Mouse (Mus musculus): Measurements from ENCODE around the gene Picalm. TPM values are rescaled to one million over a fixed set of nuclear protein-coding genes. Genes with fewer than 3 reads are reported as not detected.

Picalm gene
- 38.8 and 40.7 TPM in 2 replicates for polyA plus RNA-seq (2016; fragmentation: Nextera tagmentation; extraction: Ambion mirVana)

DNA sequence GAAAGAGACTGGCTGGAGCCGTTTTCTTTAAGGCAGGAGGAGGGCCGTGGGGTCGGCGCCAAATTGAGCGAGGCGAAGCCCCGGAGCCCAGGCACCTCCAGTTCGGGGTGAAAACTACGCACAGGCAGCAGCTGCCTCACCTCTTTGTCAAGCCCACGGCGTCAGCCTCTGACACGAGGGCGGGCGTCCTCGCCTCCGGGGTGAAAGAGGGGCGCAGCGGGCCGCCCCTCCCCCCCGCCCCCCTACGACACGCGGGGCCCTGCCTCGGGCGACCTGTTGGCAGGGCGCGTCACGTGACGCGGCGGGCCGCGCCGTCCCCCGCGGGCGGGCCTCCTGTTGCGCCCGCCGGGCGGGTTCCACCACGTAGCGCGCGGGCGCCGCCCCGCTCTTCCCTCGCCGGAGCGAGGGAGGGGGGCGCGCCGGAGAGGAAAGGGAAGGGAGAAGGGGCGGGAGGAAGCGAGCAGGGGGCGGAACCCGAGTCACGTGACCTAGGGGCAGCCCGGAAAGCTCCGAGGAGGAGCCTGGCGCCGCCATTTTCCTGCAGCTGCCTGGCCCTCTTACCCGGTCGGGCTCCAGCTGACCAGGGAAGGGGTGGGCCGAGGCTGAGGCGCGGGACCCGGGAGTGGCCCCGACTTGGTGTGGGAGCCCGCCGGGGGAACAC, at the start of gene Picalm:
Gene Picalm (plus strand): TSS at position 482 of the 661 bp plus-strand sequence.
- Histone ChIP-seq H3K36me3 (no peaks in the 10 kb centered on the region), H3K9ac (peak within 1 kb of the TSS; percentile 99), H3K9me3 (replicated peaks) (no peaks in the 10 kb centered on the region), H3K27me3 (replicated peaks) (no peaks in the 10 kb centered on the region), H3K4me3 (peak within 1 kb of the TSS; percentile 96), H3K4me2 (peak within 1 kb of the TSS; percentile 69), H3K27ac (ENCODE audit: poor library complexity, severe bottlenecking) (peak within 1 kb of the TSS; percentile 99), H3K4me1 (replicated peaks) (peaks cover 12% of the 10 kb centered on the region)
- ATAC-seq (ENCODE audit: insufficient number of reproducible peaks, low FRiP score), result peak; percentile 96
- WGBS, result under 1% methylated on average over 58 of the region's 72 CpGs

- Histone ChIP-seq H3K9ac (no peak overlapping the region), H3K4me3 (no peak overlapping the region), H3K27me3 (replicated peaks) (no peaks in the 10 kb centered on the region), H3K9me3 (replicated peaks) (no peaks in the 10 kb centered on the region), H3K36me3 (no peaks in the 10 kb centered on the region), H3K4me1 (replicated peaks) (peaks cover 30% of the 10 kb centered on the region), H3K27ac (ENCODE audit: poor library complexity, severe bottlenecking) (no peak overlapping the region), H3K4me2 (no peak overlapping the region)
- ATAC-seq (ENCODE audit: insufficient number of reproducible peaks, low FRiP score), result no peak
- 52% methylated on average over 7 of the region's 7 CpGs for WGBS
Measured at GRCm38 (mm10) chr7:90083799-90084198, 46.2 kb upstream of the Picalm start.

- no peak overlapping the region for H3K9ac ChIP-seq
- peaks cover 30% of the 10 kb centered on the region for H3K4me1 ChIP-seq (replicated peaks)
- H3K27ac ChIP-seq (ENCODE audit: poor library complexity, severe bottlenecking), result no peak overlapping the region
- H3K36me3 ChIP-seq, result no peaks in the 10 kb centered on the region
- H3K4me3 ChIP-seq, result no peak overlapping the region
- no peak for ATAC-seq (ENCODE audit: insufficient number of reproducible peaks, low FRiP score)
- H3K9me3 ChIP-seq (replicated peaks), result no peaks in the 10 kb centered on the region
- no peaks in the 10 kb centered on the region for H3K27me3 ChIP-seq (replicated peaks)
- H3K4me2 ChIP-seq, result no peak overlapping the region
Measured at GRCm38 (mm10) chr7:90084531-90084930, 45.5 kb upstream of the Picalm start.

DNA sequence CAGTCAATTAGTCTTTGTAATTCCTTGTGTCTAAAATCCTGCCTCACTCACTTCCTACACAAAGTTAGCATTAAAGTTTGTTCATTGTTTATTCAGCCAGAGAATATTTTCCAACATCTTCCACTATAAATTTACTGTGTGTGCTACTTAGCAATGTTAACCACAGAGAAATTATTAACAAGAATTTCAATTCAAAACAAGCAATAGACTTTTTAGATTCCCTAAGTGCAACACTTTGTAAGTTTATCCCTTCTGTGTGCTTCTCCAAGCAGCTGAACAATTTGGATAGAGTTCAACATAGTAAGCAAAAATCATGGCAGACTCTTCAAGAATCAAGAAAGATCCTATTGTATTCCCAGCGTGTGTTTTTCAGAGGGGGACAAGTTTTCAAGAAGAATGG, 44.3 kb upstream of the Picalm start:
- no peaks in the 10 kb centered on the region for H3K27me3 ChIP-seq (replicated peaks)
- ATAC-seq (ENCODE audit: insufficient number of reproducible peaks, low FRiP score), result no peak
- no peaks in the 10 kb centered on the region for H3K9me3 ChIP-seq (replicated peaks)
- H3K4me1 ChIP-seq (replicated peaks), result peaks cover 21% of the 10 kb centered on the region
- H3K27ac ChIP-seq (ENCODE audit: poor library complexity, severe bottlenecking), result no peak overlapping the region
- no peak overlapping the region for H3K9ac ChIP-seq
- no peaks in the 10 kb centered on the region for H3K36me3 ChIP-seq
- H3K4me2 ChIP-seq, result no peak overlapping the region
- 32% methylated on average over 1 of the region's 1 CpGs for WGBS
- H3K4me3 ChIP-seq, result no peak overlapping the region

GRCm38 (mm10) chr7:90086821-90087220, 43.2 kb upstream of the Picalm start:
- no peaks in the 10 kb centered on the region for H3K9me3 ChIP-seq (replicated peaks)
- no peak overlapping the region for H3K4me2 ChIP-seq
- no peak overlapping the region for H3K9ac ChIP-seq
- no peaks in the 10 kb centered on the region for H3K27me3 ChIP-seq (replicated peaks)
- H3K4me3 ChIP-seq, result no peak overlapping the region
- H3K27ac ChIP-seq (ENCODE audit: poor library complexity, severe bottlenecking), result no peak overlapping the region
- no peaks in the 10 kb centered on the region for H3K36me3 ChIP-seq
- ATAC-seq (ENCODE audit: insufficient number of reproducible peaks, low FRiP score), result no peak
- 0 out of 2 replicates have a peak, but pooled peaks cover 12% of the 10 kb centered on the region for H3K4me1 ChIP-seq (replicated peaks)

DNA sequence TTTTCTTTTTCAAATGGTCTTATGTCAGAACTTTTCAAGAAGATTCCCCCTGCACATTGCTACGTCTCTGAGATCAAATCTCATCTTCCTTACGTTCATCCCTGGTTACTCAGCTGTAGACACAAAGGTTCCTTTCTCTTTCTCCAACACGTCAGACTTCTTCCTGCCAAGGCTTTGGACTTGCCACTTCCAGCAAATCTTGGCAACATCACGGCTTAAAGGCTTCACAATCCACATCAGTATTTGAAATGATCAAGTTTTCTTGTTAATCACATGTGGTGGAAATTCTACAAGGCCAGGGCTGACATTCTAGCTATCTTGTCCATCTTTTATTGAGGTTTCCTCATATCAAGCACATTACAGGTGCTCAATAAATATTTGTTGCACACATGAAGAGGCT, 39.0 kb upstream of the Picalm start:
- no peak overlapping the region for H3K27ac ChIP-seq (ENCODE audit: poor library complexity, severe bottlenecking)
- H3K4me2 ChIP-seq, result no peak overlapping the region
- peaks cover 4% of the 10 kb centered on the region for H3K9me3 ChIP-seq (replicated peaks)
- no peak overlapping the region for H3K4me3 ChIP-seq
- no peaks in the 10 kb centered on the region for H3K36me3 ChIP-seq
- 0 out of 2 replicates have a peak, but pooled peaks cover 2% of the 10 kb centered on the region for H3K4me1 ChIP-seq (replicated peaks)
- ATAC-seq (ENCODE audit: insufficient number of reproducible peaks, low FRiP score), result no peak
- 65% methylated on average over 4 of the region's 4 CpGs for WGBS
- no peaks in the 10 kb centered on the region for H3K27me3 ChIP-seq (replicated peaks)
- no peak overlapping the region for H3K9ac ChIP-seq

DNA sequence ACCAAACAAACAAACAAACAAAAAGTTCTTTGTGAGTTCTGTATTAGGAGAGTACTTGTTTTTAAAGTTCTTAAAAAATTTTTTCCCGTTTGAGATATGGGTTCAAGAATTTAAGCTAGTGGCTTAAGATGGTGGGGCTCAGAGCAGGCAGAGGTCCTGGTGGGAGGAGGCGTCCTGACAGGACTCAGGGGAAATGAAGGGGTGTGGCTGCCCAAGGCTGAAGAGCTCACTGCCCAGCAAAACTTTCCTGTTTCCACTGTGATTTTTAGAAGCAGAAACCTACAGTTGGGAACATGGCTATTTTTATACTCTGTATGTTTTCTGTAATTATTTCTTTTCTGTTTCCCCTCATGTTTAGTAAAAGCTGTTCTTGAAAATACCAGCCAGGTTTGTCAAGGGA, 38.3 kb upstream of the Picalm start:
- Histone ChIP-seq H3K4me3 (no peak overlapping the region), H3K9ac (no peak overlapping the region), H3K36me3 (no peaks in the 10 kb centered on the region), H3K27ac (ENCODE audit: poor library complexity, severe bottlenecking) (no peak overlapping the region), H3K27me3 (replicated peaks) (no peaks in the 10 kb centered on the region), H3K4me1 (replicated peaks) (no peaks in the 10 kb centered on the region), H3K9me3 (replicated peaks) (peaks cover 4% of the 10 kb centered on the region), H3K4me2 (no peak overlapping the region)
- ATAC-seq (ENCODE audit: insufficient number of reproducible peaks, low FRiP score), result no peak
- 27% methylated on average over 2 of the region's 2 CpGs for WGBS

GRCm38 (mm10) chr7:90092452-90093450, 37.3 kb upstream of the Picalm start:
- H3K27me3 ChIP-seq (replicated peaks), result no peaks in the 10 kb centered on the region
- no peaks in the 10 kb centered on the region for H3K4me1 ChIP-seq (replicated peaks)
- no peak overlapping the region for H3K27ac ChIP-seq (ENCODE audit: poor library complexity, severe bottlenecking)
- no peak for ATAC-seq (ENCODE audit: insufficient number of reproducible peaks, low FRiP score)
- H3K9ac ChIP-seq, result no peak overlapping the region
- H3K9me3 ChIP-seq (replicated peaks), result peaks cover 4% of the 10 kb centered on the region
- H3K4me3 ChIP-seq, result no peak overlapping the region
- H3K4me2 ChIP-seq, result no peak overlapping the region
- 81% methylated on average over 8 of the region's 8 CpGs for WGBS
- no peaks in the 10 kb centered on the region for H3K36me3 ChIP-seq

DNA sequence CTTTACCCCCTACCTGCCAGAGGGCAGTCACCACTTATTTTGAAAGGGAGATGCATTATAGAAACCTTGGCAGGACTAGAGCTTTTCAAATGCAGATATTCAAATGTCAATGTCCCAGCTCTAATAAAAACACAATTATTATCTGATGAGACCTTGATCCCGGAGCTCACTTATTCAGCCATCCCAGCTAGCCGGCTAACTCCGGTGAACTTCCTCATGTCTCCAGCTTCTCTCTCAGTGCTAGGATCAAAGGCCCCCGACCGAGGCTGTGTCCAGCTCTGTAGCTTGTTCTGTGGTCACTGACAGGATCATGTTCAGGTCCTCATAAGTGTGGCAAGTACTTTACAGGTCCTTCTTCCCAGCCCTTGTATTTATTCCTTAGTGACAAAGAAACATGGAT, 34.9 kb upstream of the Picalm start:
- no peak overlapping the region for H3K9ac ChIP-seq
- H3K4me3 ChIP-seq, result no peak overlapping the region
- H3K27me3 ChIP-seq (replicated peaks), result no peaks in the 10 kb centered on the region
- no peak overlapping the region for H3K27ac ChIP-seq (ENCODE audit: poor library complexity, severe bottlenecking)
- no peak overlapping the region for H3K4me2 ChIP-seq
- H3K36me3 ChIP-seq, result no peaks in the 10 kb centered on the region
- 84% methylated on average over 5 of the region's 5 CpGs for WGBS
- H3K4me1 ChIP-seq (replicated peaks), result peaks cover 6% of the 10 kb centered on the region
- H3K9me3 ChIP-seq (replicated peaks), result peaks cover 4% of the 10 kb centered on the region
- ATAC-seq (ENCODE audit: insufficient number of reproducible peaks, low FRiP score), result no peak

DNA sequence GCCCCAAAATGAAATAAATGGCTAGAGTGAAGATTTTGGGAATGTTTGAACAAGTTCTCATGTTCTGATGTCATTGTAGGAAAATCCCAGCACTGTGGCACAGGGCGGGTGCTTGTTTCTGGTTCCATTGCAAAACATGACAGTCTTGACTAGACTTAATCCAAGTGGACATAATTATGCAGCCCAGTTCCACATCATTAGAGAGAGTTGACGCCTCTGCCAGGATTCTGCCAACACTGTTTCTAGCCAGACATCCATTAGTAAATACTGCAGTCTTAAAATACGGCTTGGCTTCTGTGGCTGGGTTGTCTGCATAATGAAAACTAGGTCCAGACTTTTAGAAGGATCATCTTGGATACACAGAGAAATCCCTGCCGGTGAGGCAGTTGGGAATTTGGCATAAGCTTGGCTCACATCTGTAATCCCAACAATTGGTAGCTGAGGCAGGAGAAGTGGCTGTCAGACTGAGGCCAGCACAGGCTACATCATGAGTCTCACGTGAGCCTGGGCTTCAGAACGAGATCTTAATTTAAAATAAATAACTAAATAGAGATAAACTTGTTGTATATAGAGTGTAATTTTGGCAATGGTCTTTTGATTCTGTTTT, 34.1 kb upstream of the Picalm start:
- Histone ChIP-seq H3K9me3 (replicated peaks) (peaks cover 4% of the 10 kb centered on the region), H3K4me3 (no peak overlapping the region), H3K4me1 (replicated peaks) (peaks cover 6% of the 10 kb centered on the region), H3K9ac (no peak overlapping the region), H3K4me2 (no peak overlapping the region), H3K36me3 (no peaks in the 10 kb centered on the region), H3K27me3 (replicated peaks) (no peaks in the 10 kb centered on the region), H3K27ac (ENCODE audit: poor library complexity, severe bottlenecking) (no peak overlapping the region)
- no peak for ATAC-seq (ENCODE audit: insufficient number of reproducible peaks, low FRiP score)
- 75% methylated on average over 6 of the region's 6 CpGs for WGBS

DNA sequence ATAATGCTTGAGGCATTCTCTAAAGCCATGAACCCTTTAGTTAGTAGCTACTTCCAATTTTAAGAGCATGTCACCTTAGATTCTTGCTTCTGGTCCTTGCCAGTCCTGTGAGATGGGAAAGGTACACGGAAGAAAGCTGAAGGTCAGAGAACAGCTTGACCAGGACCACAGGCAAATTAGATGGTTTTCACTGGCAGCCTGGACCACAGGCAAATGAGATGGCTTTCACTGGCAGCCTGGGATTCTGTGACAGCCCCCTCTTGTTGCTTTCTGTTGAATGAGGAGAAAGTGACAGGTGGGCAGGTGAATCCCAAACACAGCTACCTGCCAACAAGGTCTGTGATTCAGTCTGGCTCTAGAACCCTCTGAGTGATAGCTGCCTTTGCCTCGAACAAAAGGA, 33.4 kb upstream of the Picalm start:
- H3K9ac ChIP-seq, result no peak overlapping the region
- 58% methylated on average over 2 of the region's 2 CpGs for WGBS
- H3K9me3 ChIP-seq (replicated peaks), result peaks cover 4% of the 10 kb centered on the region
- H3K4me3 ChIP-seq, result no peak overlapping the region
- no peak for ATAC-seq (ENCODE audit: insufficient number of reproducible peaks, low FRiP score)
- H3K27me3 ChIP-seq (replicated peaks), result no peaks in the 10 kb centered on the region
- H3K27ac ChIP-seq (ENCODE audit: poor library complexity, severe bottlenecking), result no peak overlapping the region
- peaks cover 8% of the 10 kb centered on the region for H3K4me1 ChIP-seq (replicated peaks)
- no peak overlapping the region for H3K4me2 ChIP-seq
- no peaks in the 10 kb centered on the region for H3K36me3 ChIP-seq

Data from heart, embryonic 12.5 days (tissue).